Mouse (Mus musculus) kidney, postnatal 0 days (tissue): Measurements from ENCODE around the gene Xylt1. TPM values are rescaled to one million over a fixed set of nuclear protein-coding genes. Genes with fewer than 3 reads are reported as not detected.
A peak's percentile ranks its signal among the peaks of the same experiment; 100 is the strongest.

Experiments used
- ATAC-seq: fragments of 200-750 bp; cut with Nextera tagmentation; replicated peaks from 2 replicates; pipeline ENCODE4 v1.8.0; 2017; ENCODE audit warnings: low read depth, moderate number of reproducible peaks, moderate TSS enrichment, moderate library complexity; ENCODE audit not compliant: low FRiP score
- DNase-seq: peaks from one replicate; pipeline ENCODE4 v3.0.0-alpha.2; 2016; ENCODE audit warnings: low spot score
- H3K27ac ChIP-seq: fragments of 300-500 bp; sonication (generic); 2 replicates; pipeline ENCODE4 v1.5.1; 2014; ENCODE audit warnings: mild to moderate bottlenecking
- H3K27me3 ChIP-seq: fragments of 300-500 bp; sonication (generic); 2 replicates; pipeline ENCODE4 v1.6.1; 2014; ENCODE audit warnings: low read length, mixed read lengths; ENCODE audit not compliant: insufficient read depth
- H3K36me3 ChIP-seq: fragments of 300-500 bp; sonication (generic); 2 replicates; pipeline ENCODE4 v1.6.1; 2014; ENCODE audit warnings: low read length, mixed read lengths; ENCODE audit not compliant: insufficient read depth
- H3K4me1 ChIP-seq: fragments of 300-500 bp; sonication (generic); replicated peaks from 2 replicates; pipeline ENCODE4 v1.6.1; 2014; ENCODE audit warnings: antibody characterized with exemption, low read length, mixed read lengths; ENCODE audit not compliant: insufficient read depth
- H3K4me2 ChIP-seq: fragments of 300-500 bp; sonication (generic); 2 replicates; pipeline ENCODE4 v1.6.1; 2014; ENCODE audit warnings: mild to moderate bottlenecking, low read length, moderate library complexity, mixed read lengths
- H3K4me3 ChIP-seq: fragments of 300-500 bp; sonication (generic); replicated peaks from 2 replicates; pipeline ENCODE4 v1.5.1; 2014; ENCODE audit warnings: low read depth, low read length
- H3K9ac ChIP-seq: fragments of 300-500 bp; sonication (generic); 2 replicates; pipeline ENCODE4 v1.6.1; 2014; ENCODE audit warnings: low read depth, low read length
- H3K9me3 ChIP-seq: fragments of 300-500 bp; sonication (generic); replicated peaks from 2 replicates; pipeline ENCODE4 v1.6.1; 2016; ENCODE audit warnings: low read length, inconsistent platforms, mixed read lengths
- CTCF ChIP-seq: IDR thresholded peaks from 2 replicates; pipeline ENCODE4 v1.5.1; 2016; ENCODE audit warnings: antibody characterized with exemption, low read depth, mild to moderate bottlenecking, moderate library complexity
- WGBS: fragments of 180-500 bp; shearing (Covaris S2); extraction: QIAGEN DNeasy Blood & Tissue Kit; methylation state at CpG from one replicate; pipeline ENCODE4 v1.1.7; 2014; 5-methylcytosine and 5-hydroxymethylcytosine counted together
- polyA plus RNA-seq: library from polyadenylated mRNA; unstranded; fragments of >200 nt; fragmentation: Nextera tagmentation; extraction: Ambion mirVana; gene quantifications from 2 replicates; pipeline ENCODE4 v1.2.1, GENCODE M21; 2015

Gene Xylt1
- polyA plus RNA-seq, 1 experiment from 2014 or later = 1.7 TPM

DNA sequence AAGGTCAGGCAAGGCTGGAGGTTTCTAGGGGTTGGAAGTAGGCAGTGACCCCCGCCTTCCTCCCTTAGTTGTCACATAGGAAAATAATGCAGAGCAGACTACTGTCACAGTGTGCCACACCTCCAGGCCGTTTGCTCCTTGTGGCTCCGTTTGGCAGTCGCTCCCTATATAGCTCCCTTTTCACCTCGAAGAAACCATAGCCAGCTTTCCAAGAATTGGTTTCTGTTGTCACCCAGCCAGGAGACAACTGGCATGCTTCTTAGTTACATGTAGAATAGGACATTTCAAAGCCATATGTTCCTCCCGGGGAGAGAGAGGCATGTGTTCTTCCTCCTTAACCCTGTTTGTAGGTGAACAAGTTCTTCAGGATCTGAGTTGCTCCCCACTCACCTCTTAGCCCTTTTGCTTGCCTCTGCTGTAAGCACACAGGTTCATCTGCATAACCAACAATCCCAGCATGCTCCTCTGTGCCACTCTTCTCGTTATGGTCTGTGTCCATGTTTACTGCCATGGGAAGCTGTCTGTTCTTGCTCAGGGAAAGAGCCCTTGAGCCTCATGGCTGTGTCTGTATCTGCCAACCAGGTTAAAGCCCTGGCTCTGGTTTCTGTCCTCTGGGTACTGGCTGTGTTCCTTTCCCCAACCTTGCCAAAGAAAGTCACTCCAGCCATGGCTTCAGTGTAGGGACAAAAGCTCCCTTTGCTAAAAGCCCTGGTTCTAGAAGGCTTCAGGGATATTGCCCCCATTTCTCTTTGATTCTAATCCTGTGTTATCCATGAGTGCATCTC is 143.8 kb downstream of the Xylt1 start:
- DNase-seq (no peak), ATAC-seq (no peak)
- Histone ChIP-seq H3K9ac (no peak overlapping the region), H3K36me3 (no peaks in the 10 kb centered on the region), H3K9me3 (no peaks in the 10 kb centered on the region), H3K4me1 (0 out of 2 replicates have a peak, but pooled peaks cover 4% of the 10 kb centered on the region), H3K4me3 (no peak overlapping the region), H3K27me3 (no peaks in the 10 kb centered on the region), H3K4me2 (no peak overlapping the region), H3K27ac (no peak overlapping the region)
- no peak for TF ChIP-seq CTCF
- 32% methylated on average over 7 of the region's 7 CpGs for WGBS

GRCm38 (mm10) chr7:117525678-117526077 is 144.9 kb downstream of the Xylt1 start:
- no peak for TF ChIP-seq CTCF
- Histone ChIP-seq H3K4me2 (no peak overlapping the region), H3K4me3 (no peak overlapping the region), H3K27me3 (no peaks in the 10 kb centered on the region), H3K4me1 (0 out of 2 replicates have a peak, but pooled peaks cover 4% of the 10 kb centered on the region), H3K27ac (no peak overlapping the region), H3K36me3 (no peaks in the 10 kb centered on the region), H3K9me3 (no peaks in the 10 kb centered on the region), H3K9ac (no peak overlapping the region)
- ATAC-seq = no peak
- DNase-seq = no peak
- 91% methylated on average over 5 of the region's 5 CpGs for WGBS

DNA sequence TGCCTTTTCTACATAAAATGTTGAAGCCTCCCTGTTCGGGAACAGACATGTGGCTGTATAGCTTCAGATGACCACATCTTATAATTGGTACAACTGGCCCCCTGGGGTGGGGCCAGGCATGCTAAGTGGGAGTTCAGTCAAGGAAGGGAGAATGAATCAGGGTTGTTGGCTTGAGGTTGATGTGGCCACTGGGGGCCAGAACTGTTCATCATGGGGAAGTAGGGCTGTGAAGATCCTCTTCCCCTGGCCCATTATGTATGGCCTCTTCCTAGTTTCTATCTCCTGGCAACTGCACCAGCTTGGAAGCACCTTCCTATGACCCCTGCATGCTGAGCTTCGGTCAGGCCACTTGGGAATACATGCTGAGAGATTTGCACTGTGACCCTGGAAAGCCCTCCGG is 145.8 kb downstream of the Xylt1 start:
- 90% methylated on average over 3 of the region's 3 CpGs for WGBS
- TF ChIP-seq CTCF = no peak
- DNase-seq (no peak), ATAC-seq (no peak)
- no peaks in the 10 kb centered on the region for H3K36me3 ChIP-seq
- no peaks in the 10 kb centered on the region for H3K9me3 ChIP-seq
- H3K4me1 ChIP-seq = 0 out of 2 replicates have a peak, but pooled peaks cover 4% of the 10 kb centered on the region
- no peaks in the 10 kb centered on the region for H3K27me3 ChIP-seq
- H3K4me2 ChIP-seq = no peak overlapping the region
- no peak overlapping the region for H3K9ac ChIP-seq
- H3K4me3 ChIP-seq = no peak overlapping the region
- H3K27ac ChIP-seq = no peak overlapping the region

DNA sequence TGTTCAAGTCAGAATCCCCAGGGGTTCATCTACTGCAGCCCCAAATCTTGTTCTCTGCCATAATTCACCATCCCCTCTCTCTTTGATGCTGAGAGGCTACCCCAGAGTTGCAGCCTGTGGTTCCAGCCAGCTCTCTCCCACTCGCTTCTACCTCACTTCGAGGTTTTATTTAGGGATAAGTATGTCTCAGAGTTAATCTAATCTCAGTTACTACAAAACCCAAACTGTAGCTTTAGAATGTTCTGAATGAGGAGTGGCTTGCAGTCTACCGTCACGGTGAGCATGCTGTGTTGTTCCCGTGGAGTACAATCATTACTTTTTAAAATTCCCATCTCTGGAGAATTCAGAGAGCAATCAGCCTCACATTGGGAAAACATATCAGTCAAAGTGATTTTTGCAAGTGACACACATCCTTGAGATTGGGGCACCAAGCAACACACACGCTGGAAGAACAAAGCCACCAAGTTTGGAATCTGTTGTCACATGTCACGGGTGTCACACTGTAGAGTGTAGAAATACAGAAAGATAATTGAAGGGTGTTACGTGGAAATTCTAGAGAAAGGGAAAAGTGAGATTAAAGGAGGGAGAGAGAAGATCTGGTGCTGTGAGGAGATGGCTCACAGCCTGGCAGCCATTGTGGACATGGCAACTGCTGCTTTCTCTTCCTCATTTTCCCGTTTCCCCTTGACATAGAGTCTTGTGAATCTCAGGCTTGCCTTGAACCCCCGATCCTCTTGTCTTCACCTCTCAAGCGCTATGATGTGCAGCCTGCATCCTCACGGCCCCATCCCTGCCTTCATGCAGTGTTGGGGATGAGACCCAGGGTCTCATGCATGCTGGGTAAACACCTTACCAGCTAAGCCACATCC is 149.2 kb downstream of the Xylt1 start:
- peaks cover 16% of the 10 kb centered on the region; the same call in 1 of the 2 replicates for H3K4me1 ChIP-seq
- no peak overlapping the region for H3K4me2 ChIP-seq
- DNase-seq (no peak), ATAC-seq (no peak)
- no peaks in the 10 kb centered on the region for H3K27me3 ChIP-seq
- H3K36me3 ChIP-seq = no peaks in the 10 kb centered on the region
- H3K9me3 ChIP-seq = no peaks in the 10 kb centered on the region
- 84% methylated on average over 12 of the region's 12 CpGs for WGBS
- no peak overlapping the region for H3K9ac ChIP-seq
- no peak overlapping the region for H3K27ac ChIP-seq
- no peak overlapping the region for H3K4me3 ChIP-seq
- no peak for TF ChIP-seq CTCF

- H3K4me2 ChIP-seq = no peak overlapping the region
- peak overlapping the region; percentile 42; the same call in 1 of the 2 replicates for H3K27ac ChIP-seq
- no peaks in the 10 kb centered on the region for H3K27me3 ChIP-seq
- H3K4me3 ChIP-seq = no peak overlapping the region
- no peak overlapping the region for H3K9ac ChIP-seq
- H3K9me3 ChIP-seq = no peaks in the 10 kb centered on the region
- ATAC-seq (peak; percentile 86), DNase-seq (peak; percentile 80)
- no peaks in the 10 kb centered on the region for H3K36me3 ChIP-seq
- H3K4me1 ChIP-seq = peaks cover 16% of the 10 kb centered on the region; the same call in 1 of the 2 replicates
- WGBS = 15% methylated on average over 3 of the region's 3 CpGs
- TF ChIP-seq CTCF = no peak
Observed at GRCm38 (mm10) chr7:117532651-117533050, 151.9 kb downstream of the Xylt1 start.

DNA sequence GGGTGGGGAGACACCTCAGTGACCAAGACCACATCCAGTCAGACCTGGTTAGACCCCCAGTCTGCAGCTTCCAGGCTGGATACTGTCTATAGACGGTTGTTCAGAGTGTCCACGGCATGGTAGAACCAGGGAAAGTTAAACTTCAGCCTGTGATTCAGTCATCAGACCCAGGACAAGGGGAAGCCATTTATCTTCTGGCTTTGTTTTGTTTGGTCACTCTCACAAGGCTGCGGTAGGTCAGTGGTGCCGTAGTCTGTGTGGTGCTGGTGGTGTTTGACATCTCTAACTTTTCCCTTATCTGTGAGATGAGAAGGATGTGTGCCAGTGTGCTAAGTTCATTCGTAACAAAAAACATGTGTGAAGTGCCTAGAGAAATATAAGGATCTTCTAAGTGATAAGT is 152.4 kb downstream of the Xylt1 start:
- Histone ChIP-seq H3K36me3 (no peaks in the 10 kb centered on the region), H3K27ac (peak overlapping the region; percentile 42; the same call in 1 of the 2 replicates), H3K27me3 (no peaks in the 10 kb centered on the region), H3K4me2 (no peak overlapping the region), H3K4me3 (no peak overlapping the region), H3K9ac (no peak overlapping the region), H3K4me1 (peaks cover 16% of the 10 kb centered on the region; the same call in 1 of the 2 replicates), H3K9me3 (no peaks in the 10 kb centered on the region)
- ATAC-seq (no peak), DNase-seq (peak; percentile 29)
- 15% methylated on average over 5 of the region's 5 CpGs for whole genome bisulfite sequencing
- TF ChIP-seq CTCF = no peak
